Mouse (Mus musculus): ENCODE measurements around the gene Pla2g4e.

Pla2g4e gene

GRCm38 (mm10) chr2:120122983-120123382, 122.2 kb downstream of the Pla2g4e start:
- DNase-seq (ENCODE audit: low read depth) = no peak

GRCm38 (mm10) chr2:120117346-120117745, 127.8 kb downstream of the Pla2g4e start:
- DNase-seq (ENCODE audit: low read depth) = no peak
